Mouse (Mus musculus) liver, embryonic 15.5 days (tissue): Measurements from ENCODE around the gene Mesd. TPM values are rescaled to one million over a fixed set of nuclear protein-coding genes. Genes with fewer than 3 reads are reported as not detected.

Experiments used
- ATAC-seq: fragments of 200-750 bp; cut with Nextera tagmentation; 2 replicates; pipeline ENCODE4 v1.8.0; 2017; ENCODE audit warnings: moderate number of reproducible peaks, mild to moderate bottlenecking, moderate library complexity; ENCODE audit not compliant: insufficient read depth
- H3K27ac ChIP-seq: fragments of 300-500 bp; sonication (generic); replicated peaks from 2 replicates; pipeline ENCODE4 v1.5.1; 2015; ENCODE audit warnings: mild to moderate bottlenecking, inconsistent platforms
- H3K27me3 ChIP-seq: fragments of 300-500 bp; sonication (generic); 2 replicates; pipeline ENCODE4 v1.6.1; 2015; ENCODE audit warnings: mild to moderate bottlenecking, inconsistent platforms
- H3K36me3 ChIP-seq: fragments of 300-500 bp; sonication (generic); replicated peaks from 2 replicates; pipeline ENCODE4 v1.6.1; 2015; ENCODE audit warnings: moderate library complexity, mild to moderate bottlenecking, inconsistent platforms
- H3K4me1 ChIP-seq: fragments of 300-500 bp; sonication (generic); replicated peaks from 2 replicates; pipeline ENCODE4 v1.6.1; 2015; ENCODE audit warnings: inconsistent platforms
- H3K4me2 ChIP-seq: fragments of 300-500 bp; sonication (generic); 2 replicates; pipeline ENCODE4 v1.6.1; 2015; ENCODE audit warnings: moderate library complexity, mild to moderate bottlenecking, inconsistent platforms
- H3K4me3 ChIP-seq: fragments of 300-500 bp; sonication (generic); replicated peaks from 2 replicates; pipeline ENCODE4 v1.5.1; 2015; ENCODE audit warnings: mild to moderate bottlenecking, inconsistent platforms
- H3K9ac ChIP-seq: fragments of 300-500 bp; sonication (generic); 2 replicates; pipeline ENCODE4 v1.6.1; 2015; ENCODE audit warnings: moderate library complexity, mild to moderate bottlenecking, inconsistent platforms
- H3K9me3 ChIP-seq: fragments of 300-500 bp; sonication (generic); replicated peaks from 2 replicates; pipeline ENCODE4 v1.6.1; 2016; ENCODE audit warnings: inconsistent platforms
- WGBS: fragments of 180-500 bp; shearing (Covaris S2); methylation state at CpG from one replicate; pipeline ENCODE4 v1.1.7; 2015; ENCODE audit warnings: mixed read lengths; ENCODE audit not compliant: insufficient replicate concordance; 5-methylcytosine and 5-hydroxymethylcytosine counted together
- polyA plus RNA-seq: library from polyadenylated mRNA; unstranded; fragments of >200 nt; fragmentation: Nextera tagmentation; extraction: Ambion mirVana; gene quantifications from 2 replicates; pipeline ENCODE4 v1.2.1, GENCODE M21; 2015

Mesd gene
- polyA plus RNA-seq, 1 experiment from 2014 or later: 46.9 TPM

GRCm38 (mm10) chr7:83856353-83857207 is 27.7 kb upstream of the Mesd start:
- no peak overlapping the region for H3K4me3 ChIP-seq
- H3K9ac ChIP-seq: no peak overlapping the region
- H3K27me3 ChIP-seq: no peaks in the 10 kb centered on the region
- no peaks in the 10 kb centered on the region for H3K36me3 ChIP-seq
- 56% methylated on average over 9 of the region's 9 CpGs for WGBS
- no peak overlapping the region for H3K27ac ChIP-seq
- H3K4me2 ChIP-seq: no peak overlapping the region
- H3K4me1 ChIP-seq: peaks cover 4% of the 10 kb centered on the region
- no peaks in the 10 kb centered on the region for H3K9me3 ChIP-seq
- ATAC-seq: no peak

GRCm38 (mm10) chr7:83857208-83857488 is 27.1 kb upstream of the Mesd start:
- ATAC-seq: no peak
- WGBS: 62% methylated on average over 2 of the region's 2 CpGs
- H3K27ac ChIP-seq: no peak overlapping the region

GRCm38 (mm10) chr7:83857921-83858320 is 26.3 kb upstream of the Mesd start:
- H3K27ac ChIP-seq: no peak overlapping the region
- no peak overlapping the region for H3K9ac ChIP-seq
- no peak overlapping the region for H3K4me2 ChIP-seq
- no peaks in the 10 kb centered on the region for H3K27me3 ChIP-seq
- no peaks in the 10 kb centered on the region for H3K9me3 ChIP-seq
- 72% methylated on average over 3 of the region's 3 CpGs for WGBS
- H3K4me3 ChIP-seq: no peak overlapping the region
- ATAC-seq: no peak
- no peaks in the 10 kb centered on the region for H3K36me3 ChIP-seq
- H3K4me1 ChIP-seq: no peaks in the 10 kb centered on the region; the same call in 1 of the 2 replicates

More at GRCm38 (mm10) chr7:83857208-83857488, 27.1 kb upstream of the Mesd start:
- Histone ChIP-seq H3K9ac (no peak overlapping the region), H3K27me3 (no peaks in the 10 kb centered on the region), H3K36me3 (no peaks in the 10 kb centered on the region), H3K4me3 (no peak overlapping the region), H3K4me1 (no peaks in the 10 kb centered on the region; the same call in 1 of the 2 replicates), H3K9me3 (no peaks in the 10 kb centered on the region), H3K4me2 (no peak overlapping the region)

GRCm38 (mm10) chr7:83859378-83860083 is 24.7 kb upstream of the Mesd start:
- Histone ChIP-seq H3K4me3 (no peak overlapping the region), H3K9ac (no peak overlapping the region), H3K36me3 (no peaks in the 10 kb centered on the region), H3K27ac (no peak overlapping the region), H3K4me1 (no peaks in the 10 kb centered on the region; the same call in 1 of the 2 replicates), H3K4me2 (no peak overlapping the region), H3K9me3 (no peaks in the 10 kb centered on the region), H3K27me3 (no peaks in the 10 kb centered on the region)
- WGBS: 40% methylated on average over 4 of the region's 4 CpGs
- no peak for ATAC-seq

GRCm38 (mm10) chr7:83863554-83863953 is 20.7 kb upstream of the Mesd start:
- Histone ChIP-seq H3K27ac (no peak overlapping the region), H3K9ac (no peak overlapping the region), H3K9me3 (no peaks in the 10 kb centered on the region), H3K36me3 (no peaks in the 10 kb centered on the region), H3K4me3 (no peak overlapping the region), H3K4me1 (no peaks in the 10 kb centered on the region; the same call in 1 of the 2 replicates), H3K27me3 (no peaks in the 10 kb centered on the region), H3K4me2 (no peak overlapping the region)
- WGBS: 30% methylated on average over 2 of the region's 2 CpGs
- ATAC-seq: no peak

GRCm38 (mm10) chr7:83868200-83868599 is 16.1 kb upstream of the Mesd start:
- Histone ChIP-seq H3K36me3 (no peaks in the 10 kb centered on the region), H3K27ac (no peak overlapping the region), H3K4me2 (no peak overlapping the region), H3K4me3 (no peak overlapping the region), H3K9ac (no peak overlapping the region), H3K9me3 (no peaks in the 10 kb centered on the region), H3K27me3 (no peaks in the 10 kb centered on the region), H3K4me1 (no peaks in the 10 kb centered on the region)
- no peak for ATAC-seq
- 62% methylated on average over 3 of the region's 3 CpGs for WGBS

GRCm38 (mm10) chr7:83869839-83870543 is 14.3 kb upstream of the Mesd start:
- Histone ChIP-seq H3K4me3 (no peak overlapping the region), H3K27ac (no peak overlapping the region), H3K27me3 (no peaks in the 10 kb centered on the region), H3K4me1 (no peaks in the 10 kb centered on the region), H3K9me3 (no peaks in the 10 kb centered on the region), H3K9ac (no peak overlapping the region), H3K4me2 (no peak overlapping the region), H3K36me3 (no peaks in the 10 kb centered on the region)
- ATAC-seq: no peak
- 58% methylated on average over 5 of the region's 5 CpGs for WGBS

GRCm38 (mm10) chr7:83877088-83877487 is 7.2 kb upstream of the Mesd start:
- no peak for ATAC-seq
- WGBS: 75% methylated on average over 3 of the region's 3 CpGs
- H3K4me1 ChIP-seq: peaks cover 53% of the 10 kb centered on the region

GRCm38 (mm10) chr7:83878676-83879448 is 5.4 kb upstream of the Mesd start:
- H3K4me1 ChIP-seq: peaks cover 60% of the 10 kb centered on the region
- no peak overlapping the region for H3K27ac ChIP-seq
- H3K36me3 ChIP-seq: peaks cover 53% of the 10 kb centered on the region
- ATAC-seq: no peak
- 53% methylated on average over 5 of the region's 5 CpGs for WGBS
- H3K4me2 ChIP-seq: peak overlapping the region; percentile 10
- H3K4me3 ChIP-seq: no peak overlapping the region
- H3K27me3 ChIP-seq: no peaks in the 10 kb centered on the region
- H3K9ac ChIP-seq: no peak overlapping the region
- no peaks in the 10 kb centered on the region for H3K9me3 ChIP-seq

More at GRCm38 (mm10) chr7:83877088-83877487, 7.2 kb upstream of the Mesd start:
- Histone ChIP-seq H3K27ac (peak overlapping the region; percentile 24; the same call in 1 of the 2 replicates), H3K9ac (no peak overlapping the region), H3K27me3 (no peaks in the 10 kb centered on the region), H3K4me2 (no peak overlapping the region), H3K36me3 (peaks cover 47% of the 10 kb centered on the region), H3K9me3 (no peaks in the 10 kb centered on the region), H3K4me3 (no peak overlapping the region)

- H3K36me3 ChIP-seq: peaks cover 48% of the 10 kb centered on the region
- no peak for ATAC-seq
- H3K9ac ChIP-seq: peak overlapping the region; percentile 99
- no peaks in the 10 kb centered on the region for H3K9me3 ChIP-seq
- peak overlapping the region; percentile 98 for H3K4me3 ChIP-seq
- peak overlapping the region; percentile 99; the same call in 1 of the 2 replicates for H3K27ac ChIP-seq
- no peaks in the 10 kb centered on the region for H3K27me3 ChIP-seq
- peak overlapping the region; percentile 96 for H3K4me2 ChIP-seq
- 87% methylated on average over 35 of the region's 35 CpGs for WGBS
- H3K4me1 ChIP-seq: peaks cover 81% of the 10 kb centered on the region
These were observed 2.1 kb upstream of the Mesd start for GRCm38 (mm10) chr7:83882150-83882632.
